Mouse (Mus musculus): ENCODE measurements at regions not wholly inside any gene's neighbourhood (a gene's known extent, or its start where the extent isn't known, plus 50 kb on each side); places are given as distances from the start of the nearest gene placed in this dataset. TPM values are rescaled to one million over a fixed set of nuclear protein-coding genes. Genes with fewer than 3 reads are reported as not detected.

GRCm38 (mm10) chr4:81492811-81493210 lies 50.2 kb upstream of the Mpdz start:
- no peak for ATAC-seq (replicated peaks; ENCODE audit: insufficient number of reproducible peaks, insufficient read depth, low FRiP score, low read depth)
- no peak overlapping the region for H3K27ac ChIP-seq
- no peaks in the 10 kb centered on the region for H3K4me1 ChIP-seq (replicated peaks)
- no peak overlapping the region for H3K9ac ChIP-seq
- no peaks in the 10 kb centered on the region for H3K9me3 ChIP-seq (replicated peaks)
- no peaks in the 10 kb centered on the region for H3K27me3 ChIP-seq
- 82% methylated on average over 3 of the region's 3 CpGs for WGBS
- H3K36me3 ChIP-seq = no peaks in the 10 kb centered on the region
- no peak overlapping the region for H3K4me3 ChIP-seq
- H3K4me2 ChIP-seq = no peak overlapping the region

Small RNA genes lying in the stretch of these regions (microRNA-seq; reads per million reads assigned to microRNA genes)
- gene Gm22402 = not detected

All from heart, embryonic 15.5 days (tissue).